Mouse (Mus musculus) ovary, postnatal 10 days (tissue): ENCODE measurements at regions not wholly inside any gene's neighbourhood (a gene's known extent, or its start where the extent isn't known, plus 50 kb on each side); places are given as distances from the start of the nearest gene placed in this dataset.
A peak's percentile ranks its signal among the peaks of the same experiment; 100 is the strongest.

Experiments
- DNase-seq: peaks from one replicate; pipeline ENCODE4 v3.0.0; 2022; ENCODE audit warnings: low spot score

- no peak for DNase-seq
These were observed 288.5 kb upstream of the 4930412O13Rik start for GRCm38 (mm10) chr2:9592531-9592930.

GRCm38 (mm10) chr2:9593931-9594330 is 287.1 kb upstream of the 4930412O13Rik start:
- DNase-seq, result no peak

- no peak for DNase-seq
These were observed 285.7 kb upstream of the 4930412O13Rik start for GRCm38 (mm10) chr2:9595236-9595850.

GRCm38 (mm10) chr2:9596135-9596534 is 284.9 kb upstream of the 4930412O13Rik start:
- no peak for DNase-seq

- DNase-seq, result no peak
These were observed 276.1 kb upstream of the 4930412O13Rik start for GRCm38 (mm10) chr2:9604984-9605383.

- no peak for DNase-seq
These were observed 273.5 kb upstream of the 4930412O13Rik start for GRCm38 (mm10) chr2:9607547-9607946.

GRCm38 (mm10) chr2:9614415-9614814 is 266.6 kb upstream of the 4930412O13Rik start:
- no peak for DNase-seq

- no peak for DNase-seq
These were observed 264.8 kb upstream of the 4930412O13Rik start for GRCm38 (mm10) chr2:9616292-9616691.

GRCm38 (mm10) chr2:9620303-9621244 is 260.5 kb upstream of the 4930412O13Rik start:
- DNase-seq, result peak; percentile 9

- no peak for DNase-seq
These were observed 257.4 kb upstream of the 4930412O13Rik start for GRCm38 (mm10) chr2:9623702-9624101.

- no peak for DNase-seq
These were observed 253.0 kb upstream of the 4930412O13Rik start for GRCm38 (mm10) chr2:9628026-9628425.

GRCm38 (mm10) chr2:9632719-9633446 is 248.2 kb upstream of the 4930412O13Rik start:
- DNase-seq, result no peak

GRCm38 (mm10) chr2:9639262-9639661 is 241.8 kb upstream of the 4930412O13Rik start:
- no peak for DNase-seq

- no peak for DNase-seq
These were observed 239.4 kb upstream of the 4930412O13Rik start for GRCm38 (mm10) chr2:9641629-9642028.

GRCm38 (mm10) chr2:9642411-9642810 is 238.6 kb upstream of the 4930412O13Rik start:
- DNase-seq, result no peak

GRCm38 (mm10) chr2:9646466-9646865 is 234.6 kb upstream of the 4930412O13Rik start:
- no peak for DNase-seq

- DNase-seq, result no peak
These were observed 234.1 kb upstream of the 4930412O13Rik start for GRCm38 (mm10) chr2:9646963-9647362.

- DNase-seq, result no peak
These were observed 231.0 kb upstream of the 4930412O13Rik start for GRCm38 (mm10) chr2:9650082-9650481.

GRCm38 (mm10) chr2:9658880-9659279 is 222.2 kb upstream of the 4930412O13Rik start:
- no peak for DNase-seq

- DNase-seq, result no peak
These were observed 211.4 kb upstream of the 4930412O13Rik start for GRCm38 (mm10) chr2:9669621-9670020.

- DNase-seq, result no peak
These were observed 199.3 kb upstream of the 4930412O13Rik start for GRCm38 (mm10) chr2:9681691-9682152.

- DNase-seq, result no peak
These were observed 197.3 kb upstream of the 4930412O13Rik start for GRCm38 (mm10) chr2:9683673-9684210.
